Mouse (Mus musculus) lung, postnatal 10 days (tissue): ENCODE measurements at regions not wholly inside any gene's neighbourhood (a gene's known extent, or its start where the extent isn't known, plus 50 kb on each side); places are given as distances from the start of the nearest gene placed in this dataset.

Experiments used
- DNase-seq: peaks from one replicate; pipeline ENCODE4 v3.0.0; 2021

GRCm38 (mm10) chr14:105628673-105629072 lies 267.9 kb downstream of the Spry2 start:
- no peak for DNase-seq

GRCm38 (mm10) chr14:105624387-105624786 lies 272.2 kb downstream of the Spry2 start:
- DNase-seq, result no peak

- no peak for DNase-seq
Observed at GRCm38 (mm10) chr14:105622166-105622565, 274.5 kb downstream of the Spry2 start.

- no peak for DNase-seq
Observed at GRCm38 (mm10) chr14:105621124-105621523, 275.5 kb downstream of the Spry2 start.

- DNase-seq, result no peak
Observed at GRCm38 (mm10) chr14:105619449-105619848, 277.2 kb downstream of the Spry2 start.

GRCm38 (mm10) chr14:105615766-105616165 lies 280.9 kb downstream of the Spry2 start:
- DNase-seq, result no peak

- no peak for DNase-seq
Observed at GRCm38 (mm10) chr14:105612794-105613193, 283.8 kb downstream of the Spry2 start.

GRCm38 (mm10) chr14:105608804-105609203 lies 287.8 kb downstream of the Spry2 start:
- DNase-seq, result no peak

- DNase-seq, result no peak
Observed at GRCm38 (mm10) chr14:105606551-105606950, 290.1 kb downstream of the Spry2 start.

- no peak for DNase-seq
Observed at GRCm38 (mm10) chr14:105604451-105604850, 292.2 kb downstream of the Spry2 start.

- DNase-seq, result no peak
Observed at GRCm38 (mm10) chr14:105603047-105603461, 293.6 kb downstream of the Spry2 start.

- no peak for DNase-seq
Observed at GRCm38 (mm10) chr14:105599550-105600453, 296.8 kb downstream of the Spry2 start.

GRCm38 (mm10) chr14:105589751-105590150 lies 306.9 kb downstream of the Spry2 start:
- no peak for DNase-seq

- DNase-seq, result peak; percentile 16
Observed at GRCm38 (mm10) chr14:105589261-105589660, 307.4 kb downstream of the Spry2 start.

GRCm38 (mm10) chr14:105588391-105589163 lies 308.0 kb downstream of the Spry2 start:
- DNase-seq, result peak; percentile 21

- no peak for DNase-seq
Observed at GRCm38 (mm10) chr14:105588029-105588390, 308.6 kb downstream of the Spry2 start.

GRCm38 (mm10) chr14:105584632-105585031 lies 312.0 kb downstream of the Spry2 start:
- DNase-seq, result no peak

- no peak for DNase-seq
Observed at GRCm38 (mm10) chr14:105583497-105583896, 313.1 kb downstream of the Spry2 start.

GRCm38 (mm10) chr14:105576266-105576665 lies 317.9 kb downstream of the Ndfip2 start:
- DNase-seq, result no peak

- DNase-seq, result no peak
Observed at GRCm38 (mm10) chr14:105572036-105572891, 313.9 kb downstream of the Ndfip2 start.

GRCm38 (mm10) chr14:105570156-105570555 lies 311.8 kb downstream of the Ndfip2 start:
- no peak for DNase-seq

- DNase-seq, result peak; percentile 14
Observed at GRCm38 (mm10) chr14:105565827-105566226, 307.5 kb downstream of the Ndfip2 start.

GRCm38 (mm10) chr14:105562843-105563242 lies 304.5 kb downstream of the Ndfip2 start:
- no peak for DNase-seq
